Mouse (Mus musculus): ENCODE measurements around the gene Scaf4.

GRCm38 (mm10) chr16:90319321-90319720 lies 35.0 kb upstream of the Scaf4 start:
- TF ChIP-seq CTCF (IDR thresholded peaks at IDR 0.05; ENCODE audit: control insufficient read depth, insufficient read depth, insufficient read length), result no peak
- TF ChIP-seq CEBPB (IDR thresholded peaks at IDR 0.05; ENCODE audit: low read depth), result no peak
- TF ChIP-seq MAX (IDR thresholded peaks at IDR 0.05), result no peak
- TF ChIP-seq USF1 (IDR thresholded peaks at IDR 0.05; ENCODE audit: low read depth), result no peak
- no peak for TF ChIP-seq MYOG (IDR thresholded peaks at IDR 0.05; ENCODE audit: control insufficient read depth, extremely low read depth, insufficient read length)
- no peak for TF ChIP-seq MYOD1 (IDR thresholded peaks at IDR 0.05; ENCODE audit: control insufficient read depth, insufficient read length, low read depth)
